ENCODE assay signal across 8 mouse cellular contexts in the genomic region with DNA sequence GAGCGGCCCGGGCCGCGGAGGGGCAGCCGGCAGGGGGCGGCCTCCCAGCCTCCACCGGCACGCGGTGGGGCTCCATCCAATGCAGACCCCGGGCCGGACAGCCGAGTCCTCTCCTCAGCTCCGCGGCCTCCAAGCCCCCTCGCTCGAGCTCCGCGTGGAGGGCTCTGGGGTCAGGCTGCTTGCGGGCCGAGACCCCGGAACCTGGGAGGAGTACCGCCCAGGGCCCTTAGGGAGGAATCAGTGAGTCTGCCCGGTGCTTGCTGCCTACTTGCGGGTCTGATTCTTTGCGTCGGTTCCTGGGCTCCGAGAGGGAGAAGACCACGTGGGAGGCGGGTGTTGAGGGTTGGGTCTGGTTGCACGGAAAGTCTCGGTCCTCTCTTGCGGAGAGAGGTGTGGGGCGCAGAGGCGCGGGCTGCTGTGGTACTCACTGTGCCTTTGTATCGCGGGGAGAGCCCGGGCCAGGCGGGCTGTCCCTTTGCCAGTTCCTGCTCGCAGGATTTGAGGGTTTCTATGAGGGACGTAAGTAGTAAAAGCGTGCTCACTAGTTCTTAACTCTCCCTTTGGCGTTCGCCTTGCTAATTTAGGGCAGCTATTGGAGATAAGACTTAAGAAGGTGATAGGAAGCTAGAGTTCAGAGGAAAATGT. TPM values are rescaled to one million over a fixed set of nuclear protein-coding genes. Genes with fewer than 3 reads are reported as not detected.
DNase-seq lines count a peak whose midpoint lies in the region; ATAC-seq and TF ChIP-seq lines count a peak whose summit lies in the region.

No protein-coding gene starts in this region.

- WGBS in heart, postnatal 0 days, result under 1% methylated on average over 41 of the region's 44 CpGs
- under 1% methylated on average over 44 of the region's 44 CpGs for WGBS in liver, embryonic 15.5 days (ENCODE audit: insufficient replicate concordance)
- WGBS in neural tube, embryonic 11.5 days, result under 1% methylated on average over 44 of the region's 44 CpGs
- under 1% methylated on average over 44 of the region's 44 CpGs for WGBS in stomach, postnatal 0 days

- peaks cover 17% of the 10 kb centered on the region; the same call in 1 of the 2 replicates for H3K4me1 ChIP-seq in heart, postnatal 0 days (ENCODE audit: control insufficient read depth, insufficient read depth)
- H3K4me1 ChIP-seq in liver, embryonic 15.5 days (replicated peaks), result peaks cover 26% of the 10 kb centered on the region
- H3K4me1 ChIP-seq in neural tube, embryonic 11.5 days (ENCODE audit: control insufficient read depth, insufficient read depth, low read length), result peaks cover 8% of the 10 kb centered on the region
- H3K4me1 ChIP-seq in stomach, postnatal 0 days (replicated peaks; ENCODE audit: control insufficient read depth, insufficient read depth), result 0 out of 2 replicates have a peak, but pooled peaks cover 2% of the 10 kb centered on the region

- H3K27me3 ChIP-seq in heart, postnatal 0 days (ENCODE audit: control insufficient read depth, insufficient read depth, low read length), result no peaks in the 10 kb centered on the region; the same call in 1 of the 2 replicates
- no peaks in the 10 kb centered on the region for H3K27me3 ChIP-seq in liver, embryonic 15.5 days
- no peaks in the 10 kb centered on the region for H3K27me3 ChIP-seq in neural tube, embryonic 11.5 days (ENCODE audit: control insufficient read depth, insufficient read depth, low read length)
- no peaks in the 10 kb centered on the region for H3K27me3 ChIP-seq in stomach, postnatal 0 days (ENCODE audit: control insufficient read depth, insufficient read depth, low read length)

- peak overlapping the region; percentile 64 for H3K9ac ChIP-seq in heart, postnatal 0 days (replicated peaks; ENCODE audit: low read depth, low read length)
- peak overlapping the region; percentile 86 for H3K9ac ChIP-seq in liver, embryonic 15.5 days
- peak overlapping the region; percentile 74 for H3K9ac ChIP-seq in neural tube, embryonic 11.5 days (ENCODE audit: low read length)
- H3K9ac ChIP-seq in stomach, postnatal 0 days (ENCODE audit: low read length), result peak overlapping the region; percentile 82

- peak overlapping the region; percentile 84 for H3K4me2 ChIP-seq in heart, postnatal 0 days (ENCODE audit: low read depth, low read length)
- H3K4me2 ChIP-seq in liver, embryonic 15.5 days, result peak overlapping the region; percentile 99
- peak overlapping the region; percentile 75 for H3K4me2 ChIP-seq in neural tube, embryonic 11.5 days (ENCODE audit: low read depth)
- H3K4me2 ChIP-seq in stomach, postnatal 0 days (replicated peaks; ENCODE audit: low read depth), result peak overlapping the region; percentile 96

- H3K4me3 ChIP-seq in heart, postnatal 0 days (ENCODE audit: low read depth, low read length), result peak overlapping the region; percentile 81
- peak overlapping the region; percentile 87 for H3K4me3 ChIP-seq in liver, embryonic 15.5 days (replicated peaks)
- peak overlapping the region; percentile 75 for H3K4me3 ChIP-seq in neural tube, embryonic 11.5 days (ENCODE audit: low read depth, low read length)
- H3K4me3 ChIP-seq in stomach, postnatal 0 days (ENCODE audit: low read depth, low read length), result peak overlapping the region; percentile 86

- DNase-seq in CD4-positive helper T cell, adult 2 months (ENCODE audit: low read depth, low spot score), result peak; percentile 81
- DNase-seq in brain, embryonic 14.5 days (ENCODE audit: low read depth), result peak; percentile 88
- peak; percentile 54 for DNase-seq in heart, postnatal 0 days (ENCODE audit: low spot score)
- peak; percentile 72 to 78 for DNase-seq in kidney, postnatal 36 days
- no peak for DNase-seq in neural tube, embryonic 11.5 days (ENCODE audit: low spot score)
- peak; percentile 81 for DNase-seq in stomach, postnatal 0 days (ENCODE audit: low spot score)

- TF ChIP-seq EP300 in heart, postnatal 0 days (IDR thresholded peaks at IDR 0.05; ENCODE audit: low read depth), result no peak
- no peak for TF ChIP-seq EP300 in stomach, postnatal 0 days (optimal IDR thresholded peaks at IDR 0.05)

- TF ChIP-seq POLR2A in brain, embryonic 14.5 days (IDR thresholded peaks at IDR 0.05; ENCODE audit: borderline replicate concordance, extremely low read depth, insufficient read depth, insufficient read length, poor library complexity, severe bottlenecking), result no peak; the same call in 1 of the 2 replicates

- ATAC-seq in erythroid progenitor cell, adult 5-6 weeks (replicated peaks; ENCODE audit: low FRiP score, poor library complexity, severe bottlenecking), result peak; percentile 33
- ATAC-seq in heart, postnatal 0 days (ENCODE audit: insufficient read depth, low read depth), result peak; percentile 52
- ATAC-seq in liver, embryonic 15.5 days (ENCODE audit: insufficient read depth), result peak; percentile 20; the same call in 1 of the 2 replicates
- peak; percentile 64 for ATAC-seq in neural tube, embryonic 11.5 days (ENCODE audit: insufficient read depth, low FRiP score, low TSS enrichment)
- ATAC-seq in stomach, postnatal 0 days (ENCODE audit: low FRiP score, low TSS enrichment), result peak; percentile 55

- H3K27ac ChIP-seq in heart, postnatal 0 days (ENCODE audit: low read depth), result peak overlapping the region; percentile 79
- peak overlapping the region; percentile 86 for H3K27ac ChIP-seq in liver, embryonic 15.5 days (replicated peaks)
- peak overlapping the region; percentile 91 for H3K27ac ChIP-seq in neural tube, embryonic 11.5 days (ENCODE audit: low read depth, low read length)
- H3K27ac ChIP-seq in stomach, postnatal 0 days (replicated peaks), result peak overlapping the region; percentile 93

- TF ChIP-seq CTCF in brain, embryonic 14.5 days (IDR thresholded peaks at IDR 0.05; ENCODE audit: borderline replicate concordance, extremely low read depth, insufficient read depth, insufficient read length), result peak; percentile 38; the same call in 1 of the 2 replicates
- no peak for TF ChIP-seq CTCF in heart, postnatal 0 days (IDR thresholded peaks at IDR 0.05; ENCODE audit: low read depth)
- peak; percentile 47; the same call in 1 of the 2 replicates for TF ChIP-seq CTCF in stomach, postnatal 0 days (IDR thresholded peaks at IDR 0.05; ENCODE audit: low read depth)

- no peaks in the 10 kb centered on the region for H3K9me3 ChIP-seq in heart, postnatal 0 days (replicated peaks; ENCODE audit: control insufficient read depth, low read length)
- no peaks in the 10 kb centered on the region for H3K9me3 ChIP-seq in liver, embryonic 15.5 days (replicated peaks)
- no peaks in the 10 kb centered on the region for H3K9me3 ChIP-seq in neural tube, embryonic 11.5 days (ENCODE audit: control insufficient read depth, low read length)
- no peaks in the 10 kb centered on the region for H3K9me3 ChIP-seq in stomach, postnatal 0 days (ENCODE audit: control insufficient read depth, low read length)

- H3K36me3 ChIP-seq in heart, postnatal 0 days (replicated peaks; ENCODE audit: control insufficient read depth, insufficient read depth, low read length), result no peaks in the 10 kb centered on the region
- H3K36me3 ChIP-seq in liver, embryonic 15.5 days (replicated peaks), result no peaks in the 10 kb centered on the region
- no peaks in the 10 kb centered on the region for H3K36me3 ChIP-seq in neural tube, embryonic 11.5 days (ENCODE audit: control insufficient read depth, insufficient read depth, low read length)
- no peaks in the 10 kb centered on the region for H3K36me3 ChIP-seq in stomach, postnatal 0 days (ENCODE audit: control insufficient read depth, insufficient read depth, low read length)

RNA-seq across cellular contexts. Expression of gene Gm11437, which starts 12.8 kb away (rescaled TPM):
- polyA plus RNA-seq in brain, embryonic 14.5 days (2012; rRNA removed), result 0.08 TPM in 1 of 2 replicates, not detected in the other
- not detected in 2 replicates for total RNA-seq in erythroid progenitor cell, adult 5-6 weeks (2015; ENCODE audit: low replicate concordance)
- total RNA-seq in erythroid progenitor cell, adult 5-6 weeks (2017; ENCODE audit: low replicate concordance), result not detected in 2 replicates
- total RNA-seq in heart, postnatal 0 days (2014; rRNA removed; ENCODE audit: low replicate concordance), result not detected in 2 replicates
- not detected in 2 replicates for polyA plus RNA-seq in heart, postnatal 0 days (2015; fragmentation: Nextera tagmentation; extraction: Ambion mirVana)
- not detected in 2 replicates for polyA plus RNA-seq in liver, embryonic 15.5 days (2015; fragmentation: Nextera tagmentation; extraction: Ambion mirVana)
- not detected in 2 replicates for polyA plus RNA-seq in neural tube, embryonic 11.5 days (2014; fragmentation: Nextera tagmentation; extraction: Ambion mirVana)
- polyA plus RNA-seq in stomach, postnatal 0 days (2015; fragmentation: Nextera tagmentation; extraction: Ambion mirVana), result not detected in 2 replicates

RNA-seq across cellular contexts. Expression of gene Acaca, which starts 50.6 kb away (rescaled TPM):
- 26.6 and 43.7 TPM in 2 replicates for polyA plus RNA-seq in brain, embryonic 14.5 days (2012; rRNA removed)
- 5.9 and 6.5 TPM in 2 replicates for total RNA-seq in erythroid progenitor cell, adult 5-6 weeks (2015; ENCODE audit: low replicate concordance)
- 2.7 and 5.0 TPM in 2 replicates for total RNA-seq in erythroid progenitor cell, adult 5-6 weeks (2017; ENCODE audit: low replicate concordance)
- total RNA-seq in heart, postnatal 0 days (2014; rRNA removed; ENCODE audit: low replicate concordance), result 11.5 and 24.4 TPM in 2 replicates
- polyA plus RNA-seq in heart, postnatal 0 days (2015; fragmentation: Nextera tagmentation; extraction: Ambion mirVana), result 2.5 and 3.0 TPM in 2 replicates
- polyA plus RNA-seq in liver, embryonic 15.5 days (2015; fragmentation: Nextera tagmentation; extraction: Ambion mirVana), result 5.4 and 5.5 TPM in 2 replicates
- 29.4 and 29.9 TPM in 2 replicates for polyA plus RNA-seq in neural tube, embryonic 11.5 days (2014; fragmentation: Nextera tagmentation; extraction: Ambion mirVana)
- 4.5 TPM in 2 replicates for polyA plus RNA-seq in stomach, postnatal 0 days (2015; fragmentation: Nextera tagmentation; extraction: Ambion mirVana)

RNA-seq across cellular contexts. Expression of gene Tada2a, which starts 50.7 kb away (rescaled TPM):
- polyA plus RNA-seq in brain, embryonic 14.5 days (2012; rRNA removed), result 36.5 and 40.1 TPM in 2 replicates
- 2.5 and 3.6 TPM in 2 replicates for total RNA-seq in erythroid progenitor cell, adult 5-6 weeks (2015; ENCODE audit: low replicate concordance)
- total RNA-seq in erythroid progenitor cell, adult 5-6 weeks (2017; ENCODE audit: low replicate concordance), result 4.0 and 5.8 TPM in 2 replicates
- 2.2 and 4.3 TPM in 2 replicates for total RNA-seq in heart, postnatal 0 days (2014; rRNA removed; ENCODE audit: low replicate concordance)
- polyA plus RNA-seq in heart, postnatal 0 days (2015; fragmentation: Nextera tagmentation; extraction: Ambion mirVana), result 10.3 and 10.4 TPM in 2 replicates
- 6.9 and 8.1 TPM in 2 replicates for polyA plus RNA-seq in liver, embryonic 15.5 days (2015; fragmentation: Nextera tagmentation; extraction: Ambion mirVana)
- 32.8 and 37.5 TPM in 2 replicates for polyA plus RNA-seq in neural tube, embryonic 11.5 days (2014; fragmentation: Nextera tagmentation; extraction: Ambion mirVana)
- polyA plus RNA-seq in stomach, postnatal 0 days (2015; fragmentation: Nextera tagmentation; extraction: Ambion mirVana), result 12.5 and 13.2 TPM in 2 replicates
